Mouse (Mus musculus): Measurements from ENCODE around the gene Rad51b. TPM values are rescaled to one million over a fixed set of nuclear protein-coding genes. Genes with fewer than 3 reads are reported as not detected.

Rad51b gene
- polyA plus RNA-seq, 1 experiment from 2014 or later, result 7.7 TPM

- no peak overlapping the region for H3K9ac ChIP-seq
- peaks cover 14% of the 10 kb centered on the region for H3K4me1 ChIP-seq
- H3K4me2 ChIP-seq, result no peak overlapping the region
- no peak for ATAC-seq (ENCODE audit: low FRiP score)
- WGBS, result 67% methylated on average over 7 of the region's 7 CpGs
- no peak overlapping the region for H3K27ac ChIP-seq
- no peaks in the 10 kb centered on the region for H3K27me3 ChIP-seq
- no peaks in the 10 kb centered on the region for H3K36me3 ChIP-seq (replicated peaks)
- no peak overlapping the region for H3K4me3 ChIP-seq (replicated peaks)
- no peaks in the 10 kb centered on the region for H3K9me3 ChIP-seq
These were observed 132.6 kb downstream of the Rad51b start for GRCm38 (mm10) chr12:79429507-79430291.

- no peaks in the 10 kb centered on the region for H3K9me3 ChIP-seq
- H3K27me3 ChIP-seq, result no peaks in the 10 kb centered on the region
- H3K9ac ChIP-seq, result no peak overlapping the region
- ATAC-seq (ENCODE audit: low FRiP score), result no peak
- no peak overlapping the region for H3K4me2 ChIP-seq
- H3K4me1 ChIP-seq, result peaks cover 20% of the 10 kb centered on the region
- no peaks in the 10 kb centered on the region for H3K36me3 ChIP-seq (replicated peaks)
- no peak overlapping the region for H3K27ac ChIP-seq
- 84% methylated on average over 4 of the region's 4 CpGs for whole genome bisulfite sequencing
- no peak overlapping the region for H3K4me3 ChIP-seq (replicated peaks)
These were observed 134.1 kb downstream of the Rad51b start for GRCm38 (mm10) chr12:79431138-79431537.

GRCm38 (mm10) chr12:79433724-79434442 is 136.8 kb downstream of the Rad51b start:
- ATAC-seq (ENCODE audit: low FRiP score), result no peak
- H3K27ac ChIP-seq, result no peak overlapping the region
- H3K4me3 ChIP-seq (replicated peaks), result no peak overlapping the region
- H3K36me3 ChIP-seq (replicated peaks), result no peaks in the 10 kb centered on the region
- 13% methylated on average over 7 of the region's 7 CpGs for WGBS
- no peaks in the 10 kb centered on the region for H3K27me3 ChIP-seq
- no peak overlapping the region for H3K9ac ChIP-seq
- H3K4me1 ChIP-seq, result peaks cover 23% of the 10 kb centered on the region
- no peaks in the 10 kb centered on the region for H3K9me3 ChIP-seq
- H3K4me2 ChIP-seq, result no peak overlapping the region

GRCm38 (mm10) chr12:79435474-79435873 is 138.4 kb downstream of the Rad51b start:
- no peak overlapping the region for H3K27ac ChIP-seq

GRCm38 (mm10) chr12:79436035-79436434 is 139.0 kb downstream of the Rad51b start:
- no peak for ATAC-seq (ENCODE audit: low FRiP score)
- 42% methylated on average over 8 of the region's 8 CpGs for WGBS
- H3K9me3 ChIP-seq, result no peaks in the 10 kb centered on the region

More at GRCm38 (mm10) chr12:79435474-79435873, 138.4 kb downstream of the Rad51b start:
- H3K36me3 ChIP-seq (replicated peaks), result no peaks in the 10 kb centered on the region
- no peak overlapping the region for H3K9ac ChIP-seq
- peaks cover 23% of the 10 kb centered on the region for H3K4me1 ChIP-seq
- H3K9me3 ChIP-seq, result no peaks in the 10 kb centered on the region
- H3K27me3 ChIP-seq, result no peaks in the 10 kb centered on the region
- ATAC-seq (ENCODE audit: low FRiP score), result no peak
- no peak overlapping the region for H3K4me2 ChIP-seq
- no peak overlapping the region for H3K4me3 ChIP-seq (replicated peaks)
- WGBS, result 66% methylated on average over 3 of the region's 3 CpGs

GRCm38 (mm10) chr12:79436892-79437291 is 139.8 kb downstream of the Rad51b start:
- WGBS, result 77% methylated on average over 4 of the region's 4 CpGs

More at GRCm38 (mm10) chr12:79436035-79436434, 139.0 kb downstream of the Rad51b start:
- Histone ChIP-seq H3K4me3 (replicated peaks) (no peak overlapping the region), H3K27me3 (no peaks in the 10 kb centered on the region), H3K27ac (no peak overlapping the region), H3K9ac (no peak overlapping the region), H3K4me2 (no peak overlapping the region), H3K36me3 (replicated peaks) (no peaks in the 10 kb centered on the region), H3K4me1 (peaks cover 23% of the 10 kb centered on the region)

GRCm38 (mm10) chr12:79437572-79437971 is 140.5 kb downstream of the Rad51b start:
- no peak overlapping the region for H3K9ac ChIP-seq
- ATAC-seq (ENCODE audit: low FRiP score), result no peak
- peaks cover 23% of the 10 kb centered on the region for H3K4me1 ChIP-seq
- H3K9me3 ChIP-seq, result no peaks in the 10 kb centered on the region
- no peaks in the 10 kb centered on the region for H3K27me3 ChIP-seq
- 84% methylated on average over 3 of the region's 3 CpGs for WGBS
- H3K27ac ChIP-seq, result no peak overlapping the region
- no peaks in the 10 kb centered on the region for H3K36me3 ChIP-seq (replicated peaks)
- H3K4me2 ChIP-seq, result no peak overlapping the region
- H3K4me3 ChIP-seq (replicated peaks), result no peak overlapping the region

More at GRCm38 (mm10) chr12:79436892-79437291, 139.8 kb downstream of the Rad51b start:
- Histone ChIP-seq H3K9ac (no peak overlapping the region), H3K4me3 (replicated peaks) (no peak overlapping the region), H3K27me3 (no peaks in the 10 kb centered on the region), H3K9me3 (no peaks in the 10 kb centered on the region), H3K27ac (no peak overlapping the region), H3K4me2 (no peak overlapping the region), H3K4me1 (peaks cover 23% of the 10 kb centered on the region), H3K36me3 (replicated peaks) (no peaks in the 10 kb centered on the region)
- no peak for ATAC-seq (ENCODE audit: low FRiP score)

- H3K27ac ChIP-seq, result no peak overlapping the region
- no peak for ATAC-seq (ENCODE audit: low FRiP score)
- H3K27me3 ChIP-seq, result no peaks in the 10 kb centered on the region
- H3K9ac ChIP-seq, result no peak overlapping the region
- no peak overlapping the region for H3K4me2 ChIP-seq
- 91% methylated on average over 6 of the region's 6 CpGs for WGBS
- H3K9me3 ChIP-seq, result no peaks in the 10 kb centered on the region
- H3K4me1 ChIP-seq, result peaks cover 9% of the 10 kb centered on the region
- no peaks in the 10 kb centered on the region for H3K36me3 ChIP-seq (replicated peaks)
- no peak overlapping the region for H3K4me3 ChIP-seq (replicated peaks)
These were observed 142.9 kb downstream of the Rad51b start for GRCm38 (mm10) chr12:79439961-79440360.

- Histone ChIP-seq H3K27me3 (no peaks in the 10 kb centered on the region), H3K36me3 (replicated peaks) (no peaks in the 10 kb centered on the region), H3K9me3 (no peaks in the 10 kb centered on the region), H3K4me2 (no peak overlapping the region), H3K4me3 (replicated peaks) (no peak overlapping the region), H3K27ac (no peak overlapping the region), H3K4me1 (no peaks in the 10 kb centered on the region), H3K9ac (no peak overlapping the region)
- no peak for ATAC-seq (ENCODE audit: low FRiP score)
- WGBS, result 86% methylated on average over 12 of the region's 12 CpGs
These were observed 144.3 kb downstream of the Rad51b start for GRCm38 (mm10) chr12:79441210-79442005.

- no peak overlapping the region for H3K27ac ChIP-seq
- no peaks in the 10 kb centered on the region for H3K27me3 ChIP-seq
- H3K4me2 ChIP-seq, result no peak overlapping the region
- H3K9ac ChIP-seq, result no peak overlapping the region
- H3K36me3 ChIP-seq (replicated peaks), result no peaks in the 10 kb centered on the region
- no peaks in the 10 kb centered on the region for H3K9me3 ChIP-seq
- no peak for ATAC-seq (ENCODE audit: low FRiP score)
- H3K4me1 ChIP-seq, result no peaks in the 10 kb centered on the region
- no peak overlapping the region for H3K4me3 ChIP-seq (replicated peaks)
- 85% methylated on average over 7 of the region's 7 CpGs for WGBS
These were observed 145.0 kb downstream of the Rad51b start for GRCm38 (mm10) chr12:79442126-79442525.

- no peak overlapping the region for H3K27ac ChIP-seq
- H3K27me3 ChIP-seq, result no peaks in the 10 kb centered on the region
- H3K36me3 ChIP-seq (replicated peaks), result no peaks in the 10 kb centered on the region
- H3K4me1 ChIP-seq, result no peaks in the 10 kb centered on the region
- H3K9me3 ChIP-seq, result no peaks in the 10 kb centered on the region
- H3K4me3 ChIP-seq (replicated peaks), result no peak overlapping the region
- no peak for ATAC-seq (ENCODE audit: low FRiP score)
- no peak overlapping the region for H3K9ac ChIP-seq
- 72% methylated on average over 6 of the region's 6 CpGs for WGBS
- no peak overlapping the region for H3K4me2 ChIP-seq
These were observed 145.8 kb downstream of the Rad51b start for GRCm38 (mm10) chr12:79442836-79443390.

- H3K36me3 ChIP-seq (replicated peaks), result no peaks in the 10 kb centered on the region
- 82% methylated on average over 2 of the region's 2 CpGs for WGBS
- no peak overlapping the region for H3K4me2 ChIP-seq
- no peaks in the 10 kb centered on the region for H3K4me1 ChIP-seq
- no peak overlapping the region for H3K9ac ChIP-seq
- no peak overlapping the region for H3K4me3 ChIP-seq (replicated peaks)
- no peaks in the 10 kb centered on the region for H3K9me3 ChIP-seq
- H3K27ac ChIP-seq, result no peak overlapping the region
- ATAC-seq (ENCODE audit: low FRiP score), result no peak
- H3K27me3 ChIP-seq, result no peaks in the 10 kb centered on the region
These were observed 147.6 kb downstream of the Rad51b start for GRCm38 (mm10) chr12:79444646-79445045.

All from forebrain, embryonic 12.5 days (tissue).